Mouse (Mus musculus) megakaryocyte, adult 5-6 weeks (primary cell): Measurements from ENCODE around the gene Nav2. TPM values are rescaled to one million over a fixed set of nuclear protein-coding genes. Genes with fewer than 3 reads are reported as not detected.

Experiments
- ATAC-seq: 2 replicates; pipeline ENCODE4 v1.8.0; 2016; ENCODE audit warnings: mild to moderate bottlenecking, inconsistent platforms; ENCODE audit not compliant: poor library complexity, severe bottlenecking
- total RNA-seq, 2 experiments: library from RNA; stranded (forward) in 1 of 2; stranded (reverse) in 1 of 2; fragments of 153-499, 151-499 nt in 1 of 2; fragments of 221-1000, 200-1000 nt in 1 of 2; gene quantifications; 2 replicates each; pipeline versions ENCODE4 v1.2.3 to v1.2.4; 2015 to 2017

Nav2 gene
- total RNA-seq, 2 experiments from 2014 or later = 4.6 to 10.5 TPM

DNA sequence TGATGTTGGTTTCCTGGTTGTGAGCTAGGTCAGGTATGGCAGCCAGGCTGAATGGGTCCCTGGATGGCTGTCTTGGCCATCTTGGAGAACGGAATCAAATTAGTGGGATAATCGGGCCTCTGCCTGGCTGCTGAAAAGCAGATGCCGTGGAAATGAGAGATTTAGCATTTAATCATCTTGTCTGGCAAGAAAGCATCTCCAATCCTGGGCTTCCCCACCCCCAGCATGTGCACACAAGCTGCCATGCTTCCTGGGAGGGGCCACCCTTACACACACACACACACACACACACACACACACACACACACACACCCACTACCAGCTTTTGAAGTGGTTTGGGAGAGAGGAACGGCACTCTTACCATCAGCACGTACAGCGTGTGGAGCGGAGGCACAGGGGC lies 506.6 kb downstream of the Nav2 start:
- ATAC-seq = no peak

DNA sequence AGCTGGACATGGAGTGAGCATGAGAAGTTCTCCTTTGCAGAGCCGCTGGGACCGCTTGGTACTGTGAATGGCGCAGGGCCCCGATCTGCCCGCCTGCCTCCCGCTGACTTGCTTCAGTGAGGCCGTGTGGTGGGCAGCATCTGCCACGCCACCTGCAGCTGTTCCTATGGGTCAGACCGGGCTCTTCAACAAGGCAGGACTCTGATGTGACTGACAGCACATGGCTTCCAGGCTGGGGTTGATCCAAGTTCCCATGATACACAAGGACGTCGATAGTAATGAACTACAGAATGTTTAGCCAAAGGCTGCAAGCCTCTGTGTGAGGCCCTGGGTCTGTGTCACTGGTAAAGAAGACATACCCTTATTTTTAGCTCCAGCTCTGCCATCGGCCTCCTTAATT lies 507.2 kb downstream of the Nav2 start:
- no peak for ATAC-seq

DNA sequence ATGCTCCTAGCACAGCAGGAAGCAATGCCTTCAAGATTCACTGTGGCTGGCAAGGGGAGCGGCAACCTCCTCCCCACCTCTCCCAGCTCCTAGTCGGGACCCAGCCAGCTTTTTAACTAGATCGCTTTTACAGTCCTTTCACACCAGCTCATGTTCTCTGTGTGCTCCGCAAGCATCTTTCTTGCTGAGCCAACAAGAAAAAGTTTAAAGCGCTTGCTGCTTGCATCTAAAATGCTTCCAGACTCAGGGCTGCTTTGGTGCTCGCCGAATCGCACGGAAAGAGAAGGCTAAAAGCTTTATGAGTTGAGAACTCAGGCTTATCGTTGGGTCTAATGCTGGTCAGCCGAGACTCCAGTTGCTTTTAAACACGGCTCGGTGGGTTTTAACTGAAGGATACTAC lies 510.3 kb downstream of the Nav2 start:
- no peak for ATAC-seq

DNA sequence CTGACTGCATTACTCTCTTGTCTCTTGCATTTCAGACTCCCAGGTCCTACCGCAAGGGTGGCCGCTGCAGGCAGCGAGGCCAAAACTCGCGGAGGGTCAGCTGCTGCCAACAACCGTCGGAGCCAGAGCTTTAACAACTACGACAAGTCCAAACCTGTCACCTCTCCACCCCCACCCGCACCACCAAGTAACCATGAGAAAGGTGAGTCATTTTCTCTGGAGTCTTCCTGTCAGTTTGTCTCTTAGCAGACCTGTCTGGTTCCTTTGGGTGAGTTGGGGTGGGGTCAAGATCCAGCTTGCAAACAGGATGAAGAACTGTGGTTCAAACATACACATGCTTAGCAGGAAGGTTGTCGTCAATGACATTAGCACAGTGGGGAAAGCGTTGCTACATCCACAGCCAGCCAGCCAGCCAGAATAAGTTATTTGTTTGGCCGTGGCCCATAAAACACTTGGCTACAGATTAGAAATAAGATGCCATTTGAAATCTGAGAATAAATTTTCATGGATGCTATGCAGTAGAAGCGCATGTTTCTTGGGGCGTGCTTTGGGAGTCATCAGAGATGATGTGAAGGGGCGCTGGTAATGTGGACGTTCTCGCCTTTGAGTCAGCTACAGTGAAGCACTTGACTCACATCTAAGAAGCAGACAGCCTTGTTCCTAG lies 511.8 kb downstream of the Nav2 start:
- ATAC-seq = no peak

DNA sequence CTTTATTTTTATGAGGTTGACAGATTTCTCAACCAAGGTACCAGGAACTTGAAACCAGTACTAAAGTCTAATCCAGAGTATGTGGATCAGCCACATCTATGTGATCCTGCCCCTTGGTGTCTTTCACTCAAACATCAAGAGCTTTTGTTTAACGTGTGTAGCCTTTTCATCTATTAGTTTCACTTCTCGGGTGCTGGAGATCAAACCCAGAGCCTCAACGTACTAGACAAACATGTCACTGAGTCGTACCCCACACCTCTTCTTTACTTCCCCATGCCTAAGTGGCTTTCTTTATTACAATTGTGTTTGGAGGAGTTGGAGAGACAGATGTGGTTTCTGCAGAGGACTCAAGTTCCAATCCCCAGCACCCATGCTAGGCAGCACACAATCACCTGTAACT lies 512.7 kb downstream of the Nav2 start:
- ATAC-seq = no peak

DNA sequence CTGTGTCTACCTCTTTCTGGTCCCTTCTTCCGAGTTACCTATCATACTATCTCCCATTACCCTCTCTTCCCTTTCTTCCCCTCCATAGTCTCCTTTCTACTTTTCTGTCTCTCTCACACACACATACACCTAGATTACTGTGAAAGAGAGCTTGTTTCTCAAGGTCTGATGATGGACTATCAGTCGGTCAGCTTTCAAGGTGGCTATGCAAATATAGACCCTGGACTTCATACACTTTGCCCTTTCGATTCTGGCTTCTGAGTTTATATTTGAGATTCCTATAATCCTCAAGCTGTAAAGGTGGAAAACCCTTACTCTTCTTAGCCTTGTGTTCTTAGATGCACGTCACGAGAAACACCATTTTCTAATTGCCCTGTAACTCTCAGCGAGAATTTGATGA lies 515.4 kb downstream of the Nav2 start:
- ATAC-seq = no peak

DNA sequence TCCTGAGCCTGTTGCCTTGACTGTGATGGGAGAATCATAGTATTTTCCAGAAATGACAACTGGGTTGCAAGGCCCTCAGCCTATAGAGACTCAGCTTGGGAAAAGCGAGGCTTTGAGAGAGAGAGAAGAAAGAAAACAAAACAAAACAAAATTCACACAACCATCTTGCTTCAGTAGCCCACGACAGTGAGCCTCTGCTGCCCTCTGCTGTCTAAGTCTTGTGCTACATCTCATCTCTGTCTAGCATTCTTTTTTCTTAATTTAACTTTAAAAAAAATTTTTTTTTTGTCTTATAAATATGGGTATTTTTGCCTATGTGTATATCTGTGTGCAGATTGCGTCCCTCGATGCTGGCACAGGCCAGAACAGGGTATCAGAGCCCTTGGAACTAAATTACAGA lies 517.5 kb downstream of the Nav2 start:
- peak; percentile 70 for ATAC-seq

DNA sequence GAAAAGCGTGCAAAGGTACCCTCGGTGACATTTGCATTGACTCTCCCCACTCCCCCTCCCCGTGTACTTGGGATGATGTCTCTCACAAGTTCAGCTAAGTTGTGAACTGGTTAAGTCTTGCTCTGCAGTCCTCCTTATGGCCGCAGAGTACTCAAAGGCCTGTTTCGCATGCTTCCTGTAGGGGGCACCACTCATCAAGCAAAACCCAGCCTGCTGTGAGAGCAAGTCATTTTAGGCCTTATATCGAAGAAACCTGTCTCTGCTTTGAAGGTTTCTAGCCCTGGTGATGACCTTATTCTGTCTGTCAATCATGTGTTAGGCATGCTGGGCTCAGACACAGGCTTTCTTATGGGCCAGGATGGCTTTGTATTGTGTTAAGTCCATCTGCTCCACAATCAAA lies 519.3 kb downstream of the Nav2 start:
- ATAC-seq = peak; percentile 65; the same call in 1 of the 2 replicates

DNA sequence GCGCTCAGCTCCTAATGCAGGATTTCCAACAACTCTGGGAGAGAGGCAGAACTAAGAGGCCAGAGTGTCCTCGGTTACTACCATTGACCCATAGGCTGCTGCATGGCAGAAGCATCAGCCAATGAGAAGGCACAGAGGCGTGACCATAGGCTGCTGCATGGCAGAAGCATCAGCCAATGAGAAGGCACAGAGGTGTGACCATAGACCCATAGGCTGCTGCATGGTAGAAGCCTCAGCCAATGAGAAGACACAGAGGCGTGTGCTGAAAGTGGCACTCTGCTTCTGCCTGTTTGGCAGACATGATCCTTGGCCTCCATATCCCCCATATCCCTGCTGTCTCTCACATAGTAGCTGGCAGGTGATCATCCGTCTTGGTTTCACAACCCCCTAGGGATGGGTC lies 520.4 kb downstream of the Nav2 start:
- ATAC-seq = peak; percentile 58

DNA sequence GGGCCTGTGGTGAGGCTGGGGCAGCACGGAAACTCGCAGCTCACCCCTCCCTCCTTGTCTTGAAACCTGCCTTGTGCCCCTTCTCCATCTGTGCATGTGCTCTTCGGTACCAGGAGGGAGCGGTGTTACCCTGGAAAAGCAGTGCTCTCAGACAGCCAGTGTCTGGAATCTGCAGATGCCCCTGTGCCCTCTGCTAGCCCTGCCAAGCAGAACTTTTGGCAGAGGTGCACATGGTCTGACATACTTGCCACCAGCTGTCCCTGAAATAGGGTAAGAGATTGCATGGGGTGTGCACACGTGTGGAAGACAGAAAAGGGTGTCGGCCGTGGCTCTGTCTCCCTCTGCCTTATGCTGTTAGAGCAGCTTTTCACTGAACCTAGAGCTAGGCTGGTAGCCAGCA lies 522.3 kb downstream of the Nav2 start:
- no peak for ATAC-seq

DNA sequence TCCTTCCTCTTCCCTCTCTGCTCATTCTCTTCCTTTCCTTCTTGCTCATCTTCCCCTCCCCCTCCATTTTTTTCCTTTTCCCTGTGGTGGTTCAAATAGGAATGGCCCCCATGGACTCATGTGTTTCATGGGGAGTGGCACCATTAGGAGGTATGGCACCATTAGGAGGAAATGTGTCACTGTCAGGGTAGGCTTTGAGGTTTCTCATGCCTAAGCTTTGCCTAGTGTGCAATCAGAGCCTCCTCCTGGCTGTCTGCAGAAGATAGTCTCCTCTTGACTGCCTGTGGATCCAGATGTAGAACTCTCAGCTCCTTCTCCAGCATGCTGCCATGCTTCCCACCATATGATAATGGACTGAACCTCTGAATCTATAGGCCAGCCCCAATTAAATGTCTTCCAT lies 525.4 kb downstream of the Nav2 start:
- no peak for ATAC-seq

DNA sequence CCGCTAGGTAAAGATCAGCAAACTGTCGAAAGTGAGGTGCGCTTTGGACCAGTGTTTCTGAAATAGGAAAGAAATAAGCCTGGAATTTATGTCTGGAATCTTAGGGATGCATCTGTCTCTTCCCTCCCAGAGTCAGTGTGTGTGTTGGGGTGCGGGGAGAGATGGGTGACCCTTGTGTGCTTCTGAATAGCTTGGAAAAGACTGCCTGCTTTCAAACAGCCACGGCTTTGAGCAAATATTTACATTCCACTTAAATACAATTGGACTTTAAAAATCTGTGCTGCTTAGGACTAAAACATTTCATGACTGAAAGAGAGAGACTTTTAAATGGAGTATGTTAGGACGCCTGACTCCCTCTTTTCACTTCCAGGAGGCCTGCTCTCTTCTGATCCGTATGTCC lies 528.0 kb downstream of the Nav2 start:
- ATAC-seq = no peak

DNA sequence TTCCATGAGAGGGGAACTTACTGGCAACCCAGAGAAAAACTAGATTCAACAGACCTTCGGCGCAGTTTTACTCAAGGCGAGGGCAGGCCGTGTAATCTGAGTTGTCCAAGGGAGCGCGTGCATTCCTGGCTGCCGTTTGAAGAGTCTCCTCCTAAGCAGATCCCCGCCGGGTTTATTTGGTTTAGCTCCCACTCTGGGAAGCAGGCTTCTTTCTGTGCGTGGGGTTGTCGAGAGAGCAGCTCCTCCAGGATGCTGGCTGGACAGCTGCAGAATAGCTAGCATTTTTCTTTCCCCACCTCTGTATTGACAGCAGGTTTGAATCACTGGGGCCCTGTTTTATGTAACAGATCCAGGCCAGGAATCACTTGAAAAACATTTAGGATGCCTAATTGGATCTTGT lies 529.4 kb downstream of the Nav2 start:
- no peak for ATAC-seq

DNA sequence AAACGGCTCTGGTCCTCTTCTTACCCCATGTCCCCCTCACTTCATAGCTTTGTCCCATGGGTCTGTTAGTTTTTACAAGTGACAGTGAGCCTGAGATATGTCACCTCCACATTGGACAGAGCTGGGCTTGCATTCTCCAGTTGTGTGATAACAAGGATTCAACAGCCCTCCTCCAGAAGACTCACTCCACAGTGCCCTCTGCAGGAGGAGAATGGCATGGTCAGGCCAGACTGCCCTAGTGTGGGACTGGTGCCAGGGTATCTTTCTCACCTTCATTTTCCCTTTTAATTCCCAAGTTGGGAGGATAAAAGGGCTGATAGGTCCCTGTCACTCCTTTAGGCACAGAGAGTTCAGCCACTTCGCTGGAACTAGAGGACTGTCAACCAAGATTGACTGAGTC lies 530.6 kb downstream of the Nav2 start:
- ATAC-seq = peak; percentile 64

DNA sequence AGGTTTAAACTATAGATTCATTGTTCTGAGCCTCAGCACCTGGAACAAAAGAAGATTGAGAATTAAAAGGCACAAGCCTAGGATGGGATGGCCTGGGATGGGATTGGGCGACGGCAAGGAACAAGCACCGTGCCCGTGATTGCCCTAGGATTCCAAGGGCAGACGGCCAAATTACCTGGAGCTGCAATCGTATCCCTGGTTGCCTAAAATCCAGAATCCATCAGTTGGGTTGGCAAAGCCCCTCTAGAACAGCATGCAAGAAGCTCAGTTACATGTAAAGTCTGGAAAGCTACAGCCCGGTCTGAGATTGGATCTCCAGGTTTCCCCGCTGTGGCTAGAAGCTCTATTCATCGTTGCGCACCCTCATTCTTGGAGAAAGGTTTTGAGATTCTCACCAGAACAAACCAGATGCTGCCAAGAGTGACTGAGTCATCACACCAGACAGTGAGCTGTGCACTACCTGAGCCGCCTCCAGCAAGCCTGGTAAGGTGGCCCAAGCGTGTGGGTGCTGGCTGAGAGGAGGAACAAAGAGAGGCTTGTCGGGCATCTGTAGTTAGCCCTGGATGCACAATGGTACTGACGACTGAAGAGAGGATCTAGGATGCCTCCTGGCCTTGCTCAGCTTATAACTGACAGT lies 531.9 kb downstream of the Nav2 start:
- no peak for ATAC-seq

DNA sequence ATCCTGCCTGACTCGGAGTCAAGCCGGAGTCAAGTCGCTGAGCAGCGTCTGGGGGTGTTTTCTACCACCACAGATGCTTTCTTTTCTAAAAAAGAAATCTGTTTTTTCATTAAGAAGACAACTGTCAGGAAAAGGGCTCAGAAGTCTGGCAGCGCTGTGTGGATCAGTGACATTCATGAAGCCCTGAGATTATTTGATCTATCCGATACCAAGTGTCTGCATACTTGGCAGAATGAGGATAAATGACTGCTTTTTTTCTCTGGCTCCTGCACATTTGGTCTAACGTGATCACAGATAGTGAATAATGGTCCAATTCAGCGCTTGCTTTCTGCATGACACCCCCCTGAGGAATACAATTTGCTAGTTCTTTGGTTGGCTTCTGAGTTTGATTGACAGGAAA lies 533.7 kb downstream of the Nav2 start:
- no peak for ATAC-seq

DNA sequence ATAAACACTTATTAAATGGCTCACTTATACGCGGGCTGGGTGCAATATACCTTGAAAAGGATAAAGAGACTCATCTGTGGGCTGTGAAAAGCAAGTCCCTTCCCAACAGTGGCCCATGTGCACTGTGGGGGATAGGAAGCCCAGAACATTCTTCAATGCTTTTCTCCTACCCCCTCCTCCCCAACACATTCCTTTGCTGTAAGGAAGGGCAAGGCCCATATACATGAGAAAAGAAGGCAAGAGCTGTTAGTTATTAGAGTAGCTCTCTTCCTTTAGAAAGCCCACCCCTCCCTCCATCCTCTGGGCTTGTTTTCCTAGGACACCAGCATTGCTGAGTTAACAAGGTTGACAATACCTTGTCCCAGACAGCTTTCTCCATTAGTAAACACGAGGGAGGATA lies 540.1 kb downstream of the Nav2 start:
- ATAC-seq = no peak

DNA sequence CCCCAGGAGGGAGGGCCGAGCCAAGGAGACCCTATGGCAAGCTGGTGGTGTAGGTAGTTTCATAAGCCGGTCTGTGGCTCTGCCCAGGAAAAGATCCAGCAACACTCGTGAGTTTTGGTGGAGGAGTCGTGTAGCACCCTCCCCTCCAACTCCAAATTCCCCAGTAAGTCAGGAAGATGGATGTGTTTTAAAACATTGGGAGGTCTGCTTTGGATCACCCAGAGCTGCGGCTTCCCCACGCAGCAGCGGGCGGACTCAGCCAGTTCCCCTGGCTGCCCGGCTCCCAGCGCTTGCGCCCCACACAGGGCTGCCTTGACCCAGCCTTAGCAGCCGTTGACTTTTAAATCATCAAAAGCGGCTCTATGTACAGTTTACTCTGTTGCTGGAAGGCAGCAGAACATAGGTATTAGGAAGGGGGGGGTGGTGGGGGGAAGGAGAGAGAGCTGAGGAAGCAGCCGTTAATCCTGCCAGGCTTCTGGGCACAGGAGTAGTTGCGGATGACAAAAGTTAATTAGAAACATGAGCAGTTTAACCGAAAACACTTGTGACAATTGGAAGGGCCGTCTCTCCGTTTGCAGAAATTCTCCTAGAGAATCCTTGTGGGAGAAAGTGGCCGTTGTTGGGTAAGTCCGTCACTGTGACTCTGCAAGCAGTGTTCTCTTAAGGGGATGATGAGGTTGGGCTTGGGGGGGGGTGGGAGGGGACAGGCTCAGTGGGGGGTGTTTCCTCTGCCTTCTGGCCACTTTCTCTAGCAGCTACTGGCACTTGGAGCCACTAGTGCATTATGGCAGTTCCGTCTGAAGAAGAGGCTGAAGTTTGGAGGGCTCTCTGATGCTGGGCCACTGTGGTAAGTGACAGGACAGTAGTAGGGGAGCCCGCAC lies 542.0 kb downstream of the Nav2 start:
- peak; percentile 34 for ATAC-seq

DNA sequence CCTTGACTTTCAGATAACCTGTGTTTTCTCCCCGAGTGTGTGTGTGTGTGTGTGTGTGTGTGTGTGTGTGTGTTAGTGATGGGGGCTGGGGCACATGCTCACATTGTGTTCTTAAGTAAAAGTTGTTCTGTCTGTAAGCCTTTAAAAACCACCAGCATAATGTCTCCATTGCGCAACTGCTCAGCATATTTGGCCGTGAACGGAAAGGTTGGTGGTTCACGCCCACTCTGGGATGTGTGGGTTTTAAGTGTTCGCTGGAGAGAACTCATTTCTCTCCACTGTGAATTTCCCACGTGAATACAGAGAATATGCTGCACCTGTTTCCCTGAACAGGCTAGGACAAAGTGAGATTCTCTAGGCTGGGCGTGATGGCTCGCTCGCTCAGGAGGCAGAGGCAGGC lies 542.7 kb downstream of the Nav2 start:
- peak; percentile 39 for ATAC-seq

DNA sequence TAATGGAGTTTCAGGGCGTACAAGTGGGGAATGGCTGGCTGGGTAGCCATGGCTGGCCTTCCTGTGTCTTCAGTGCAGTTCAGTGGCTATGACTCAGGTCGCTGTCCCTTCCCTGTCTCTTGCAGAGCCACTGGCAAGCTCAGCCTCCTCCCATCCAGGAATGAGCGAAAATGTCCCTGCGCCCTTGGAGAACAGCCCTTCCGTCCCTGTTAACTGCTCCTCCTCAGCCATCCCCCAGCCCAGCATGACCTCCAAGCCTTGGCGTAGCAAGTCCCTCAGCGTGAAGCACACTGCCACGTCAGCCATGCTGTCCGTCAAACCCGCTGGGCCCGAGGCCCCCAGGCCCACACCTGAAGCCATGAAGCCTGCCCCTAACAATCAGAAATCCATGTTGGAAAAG lies 543.8 kb downstream of the Nav2 start:
- no peak for ATAC-seq

DNA sequence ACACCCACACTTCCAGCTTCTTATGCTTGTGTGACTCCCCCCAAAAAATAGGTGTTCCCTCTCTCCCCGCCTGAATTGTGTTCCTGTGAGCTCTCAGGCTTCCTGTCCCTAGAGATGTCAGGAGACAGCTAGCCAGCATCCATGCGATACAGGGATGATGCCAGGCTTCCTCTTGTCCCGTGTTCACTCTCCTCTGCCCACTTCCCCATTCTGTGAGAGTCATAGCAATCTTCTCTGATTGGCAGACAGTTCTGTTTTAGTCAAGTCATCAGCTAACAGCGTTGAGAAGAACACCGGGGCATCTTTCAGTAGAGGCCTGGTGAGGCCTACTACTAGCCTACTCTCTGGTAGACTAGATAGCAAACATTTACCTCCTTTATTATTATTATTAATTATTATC lies 546.1 kb downstream of the Nav2 start:
- peak; percentile 92 for ATAC-seq

DNA sequence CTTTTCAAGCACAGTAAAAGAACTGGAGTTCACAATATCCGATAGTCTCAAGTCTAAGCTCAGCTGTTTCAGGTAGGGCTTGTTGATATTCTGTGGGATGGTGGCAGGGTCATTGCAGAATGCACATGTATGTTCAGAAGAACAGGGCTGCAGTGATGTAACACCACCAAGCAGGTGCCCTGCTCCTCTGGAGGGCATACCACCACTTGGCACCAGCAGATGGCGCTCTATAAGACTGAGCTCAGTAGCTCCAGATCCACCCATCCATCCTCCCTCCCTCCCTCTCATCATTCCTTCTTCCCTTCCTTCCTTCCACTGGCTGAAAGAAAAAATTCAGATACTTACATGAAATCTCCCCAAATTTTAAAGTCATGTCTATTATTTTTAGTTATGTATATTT lies 547.6 kb downstream of the Nav2 start:
- peak; percentile 53 for ATAC-seq
